Mouse (Mus musculus) liver, postnatal 0 days (tissue): ENCODE data around the gene Wfdc21. TPM values are rescaled to one million over a fixed set of nuclear protein-coding genes. Genes with fewer than 3 reads are reported as not detected.

Experiments
- ATAC-seq: fragments of 200-750 bp; cut with Nextera tagmentation; 2 replicates; pipeline ENCODE4 v1.8.0; 2017; ENCODE audit warnings: mild to moderate bottlenecking, moderate library complexity
- DNase-seq: peaks from one replicate; pipeline ENCODE4 v3.0.0-alpha.2; 2016
- H3K27ac ChIP-seq: fragments of 300-500 bp; sonication (generic); 2 replicates; pipeline ENCODE4 v1.5.1; 2014; ENCODE audit warnings: antibody characterized with exemption, moderate library complexity, mild to moderate bottlenecking, low read depth
- H3K27me3 ChIP-seq: fragments of 300-500 bp; sonication (generic); 2 replicates; pipeline ENCODE4 v1.6.1; 2014; ENCODE audit warnings: low read length, control low read depth, mixed read lengths; ENCODE audit not compliant: insufficient read depth
- H3K36me3 ChIP-seq: fragments of 300-500 bp; sonication (generic); replicated peaks from 2 replicates; pipeline ENCODE4 v1.6.1; 2014; ENCODE audit warnings: mild to moderate bottlenecking, control low read depth, low read length, moderate library complexity, mixed read lengths; ENCODE audit not compliant: insufficient read depth
- H3K4me1 ChIP-seq: fragments of 300-500 bp; sonication (generic); 2 replicates; pipeline ENCODE4 v1.6.1; 2014; ENCODE audit warnings: antibody characterized with exemption, mild to moderate bottlenecking, control low read depth; ENCODE audit not compliant: insufficient read depth
- H3K4me2 ChIP-seq: fragments of 300-500 bp; sonication (generic); 2 replicates; pipeline ENCODE4 v1.6.1; 2014; ENCODE audit warnings: low read depth, mild to moderate bottlenecking, low read length, moderate library complexity, mixed read lengths
- H3K4me3 ChIP-seq: fragments of 300-500 bp; sonication (generic); 2 replicates; pipeline ENCODE4 v1.5.1; 2014; ENCODE audit warnings: low read depth, low read length
- H3K9ac ChIP-seq: fragments of 300-500 bp; sonication (generic); replicated peaks from 2 replicates; pipeline ENCODE4 v1.6.1; 2014; ENCODE audit warnings: mild to moderate bottlenecking, moderate library complexity
- H3K9me3 ChIP-seq: fragments of 300-500 bp; sonication (generic); 2 replicates; pipeline ENCODE4 v1.6.1; 2016; ENCODE audit warnings: mild to moderate bottlenecking, control low read depth, low read length, mixed read lengths
- CTCF ChIP-seq: sonication (generic); IDR thresholded peaks from 2 replicates; pipeline ENCODE4 v1.5.1; 2016; ENCODE audit warnings: antibody characterized with exemption, low read depth
- EP300 ChIP-seq: IDR thresholded peaks from 2 replicates; pipeline ENCODE4 v1.6.1; 2016; ENCODE audit warnings: antibody characterized with exemption, low read depth, mild to moderate bottlenecking
- WGBS: fragments of 180-500 bp; shearing (Covaris S2); extraction: QIAGEN DNeasy Blood & Tissue Kit; methylation state at CpG from one replicate; pipeline ENCODE4 v1.1.7; 2014; ENCODE audit not compliant: insufficient replicate concordance; 5-methylcytosine and 5-hydroxymethylcytosine counted together
- polyA plus RNA-seq: library from polyadenylated mRNA; unstranded; fragments of >200 nt; fragmentation: Nextera tagmentation; extraction: Ambion mirVana; gene quantifications from 2 replicates; pipeline ENCODE4 v1.2.1, GENCODE M21; 2015

Gene Wfdc21
- polyA plus RNA-seq: 108 and 117 TPM in 2 replicates

DNA sequence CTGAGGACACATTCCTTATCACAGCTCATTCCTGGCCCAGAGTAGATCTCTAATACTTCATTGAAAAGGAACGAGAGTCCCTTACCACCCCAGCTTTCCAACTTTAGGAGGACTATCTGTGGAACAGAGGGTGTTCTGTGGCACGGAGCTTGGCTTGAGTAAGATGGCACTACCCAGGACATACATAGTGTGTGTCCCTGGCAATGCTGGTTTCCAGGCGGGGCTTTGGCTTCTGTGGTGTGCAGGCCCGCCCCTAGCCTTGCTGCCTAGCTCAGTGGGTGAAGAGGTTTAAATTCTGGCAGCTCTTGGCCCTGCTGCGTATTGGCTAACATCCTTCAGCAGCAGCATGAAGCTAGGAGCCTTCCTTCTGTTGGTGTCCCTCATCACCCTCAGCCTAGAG is at the start of gene Wfdc21:
Gene Wfdc21 (plus strand): TSS at position 260 of the 400 bp plus-strand sequence.
- peak within 1 kb of the TSS; percentile 85 for H3K27ac ChIP-seq
- H3K4me3 ChIP-seq: 0 out of 2 replicates have a peak within 1 kb of the TSS, but pooled peaks have one; percentile 0
- WGBS: 58% methylated on average over 5 of the region's 5 CpGs
- no peaks in the 10 kb centered on the region for H3K27me3 ChIP-seq
- H3K4me1 ChIP-seq: peaks cover 30% of the 10 kb centered on the region
- ATAC-seq (no peak), DNase-seq (peak; percentile 25)
- no peak within 1 kb of the TSS for H3K9ac ChIP-seq
- no peaks in the 10 kb centered on the region for H3K9me3 ChIP-seq
- no peaks in the 10 kb centered on the region for H3K36me3 ChIP-seq
- TF ChIP-seq EP300: no peak
- no peak for TF ChIP-seq CTCF
- H3K4me2 ChIP-seq: peak within 1 kb of the TSS; percentile 47

DNA sequence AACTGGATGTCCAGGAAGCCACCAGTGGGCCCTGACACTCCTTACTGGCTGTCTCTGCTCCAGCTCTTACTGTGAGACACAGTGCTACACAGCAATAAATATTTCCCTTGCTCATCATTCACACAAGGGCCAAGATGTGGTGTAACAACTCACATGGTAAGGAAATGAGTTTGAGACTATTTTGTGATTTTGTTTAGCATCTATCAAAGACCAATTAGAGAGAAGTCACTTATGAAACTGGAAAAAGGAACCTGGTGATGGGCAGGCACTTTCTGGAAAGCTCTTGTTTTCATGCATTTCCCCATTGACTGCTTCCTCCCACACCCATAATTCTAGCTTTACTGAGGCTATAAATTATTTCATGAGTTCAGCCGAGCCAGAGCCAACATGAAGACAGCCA is 43.0 kb upstream of the Wfdc21 start, which contains the start of gene Wfdc17:
Gene Wfdc17 (plus strand): TSS at position 287 of the 400 bp plus-strand sequence.
- peak; percentile 17; the same call in 1 of the 2 replicates for ATAC-seq
- H3K4me1 ChIP-seq: no peaks in the 10 kb centered on the region
- no peaks in the 10 kb centered on the region for H3K27me3 ChIP-seq
- H3K9ac ChIP-seq: no peak within 1 kb of the TSS
- no peak within 1 kb of the TSS for H3K27ac ChIP-seq
- WGBS: 24% methylated on average over 1 of the region's 1 CpGs
- H3K4me2 ChIP-seq: no peak within 1 kb of the TSS
- TF ChIP-seq EP300: no peak
- TF ChIP-seq CTCF: no peak
- DNase-seq: no peak
- H3K36me3 ChIP-seq: no peaks in the 10 kb centered on the region
- no peaks in the 10 kb centered on the region for H3K9me3 ChIP-seq
- H3K4me3 ChIP-seq: no peak within 1 kb of the TSS

DNA sequence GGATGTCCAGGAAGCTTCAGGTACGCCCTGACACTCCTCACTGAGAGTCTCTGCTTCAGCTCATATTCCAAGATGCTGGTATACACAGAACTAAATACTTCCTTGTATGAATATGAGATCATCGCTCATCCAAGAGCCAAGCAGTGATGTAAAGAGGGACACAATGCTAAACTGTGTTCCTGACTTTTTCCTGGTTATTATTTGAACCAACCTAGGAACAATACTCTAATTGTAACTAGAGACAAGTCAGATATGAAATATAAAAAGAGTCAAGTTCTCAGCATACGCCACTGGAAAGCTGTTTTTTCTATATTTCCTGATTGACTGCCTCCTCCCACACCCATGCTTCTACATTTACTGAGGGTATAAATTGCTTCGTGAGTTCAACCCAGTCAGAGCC is 38.0 kb upstream of the Wfdc21 start, which contains the start of gene Wfdc18:
Gene Wfdc18 (plus strand): TSS at position 301 of the 400 bp plus-strand sequence.
- Histone ChIP-seq H3K4me3 (no peak within 1 kb of the TSS), H3K27me3 (no peaks in the 10 kb centered on the region), H3K36me3 (no peaks in the 10 kb centered on the region), H3K4me2 (no peak within 1 kb of the TSS), H3K27ac (no peak within 1 kb of the TSS), H3K9ac (no peak within 1 kb of the TSS), H3K9me3 (no peaks in the 10 kb centered on the region), H3K4me1 (no peaks in the 10 kb centered on the region)
- DNase-seq: no peak
- TF ChIP-seq EP300 (no peak), CTCF (no peak)
- ATAC-seq: no peak
- 62% methylated on average over 4 of the region's 4 CpGs for WGBS

DNA sequence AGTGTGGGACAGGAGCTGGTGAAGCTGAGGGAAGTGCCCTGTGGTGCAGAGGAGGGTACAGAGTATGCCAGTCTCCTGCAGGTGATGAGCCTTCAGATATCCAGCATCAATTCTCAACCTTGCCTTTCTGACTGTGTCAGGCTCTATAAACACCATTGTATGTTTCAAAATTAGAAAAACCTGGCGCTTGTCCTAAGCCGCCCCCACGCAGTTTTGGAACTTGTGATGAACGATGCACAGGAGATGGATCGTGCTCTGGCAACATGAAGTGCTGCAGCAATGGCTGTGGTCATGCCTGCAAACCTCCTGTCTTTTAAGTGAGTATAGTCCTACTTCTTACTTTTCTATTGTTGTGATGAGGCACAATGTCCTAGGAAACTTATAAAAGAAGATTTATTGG is 37.1 kb upstream of the Wfdc21 start:
- no peak overlapping the region for H3K4me3 ChIP-seq
- WGBS: 76% methylated on average over 5 of the region's 5 CpGs

DNA sequence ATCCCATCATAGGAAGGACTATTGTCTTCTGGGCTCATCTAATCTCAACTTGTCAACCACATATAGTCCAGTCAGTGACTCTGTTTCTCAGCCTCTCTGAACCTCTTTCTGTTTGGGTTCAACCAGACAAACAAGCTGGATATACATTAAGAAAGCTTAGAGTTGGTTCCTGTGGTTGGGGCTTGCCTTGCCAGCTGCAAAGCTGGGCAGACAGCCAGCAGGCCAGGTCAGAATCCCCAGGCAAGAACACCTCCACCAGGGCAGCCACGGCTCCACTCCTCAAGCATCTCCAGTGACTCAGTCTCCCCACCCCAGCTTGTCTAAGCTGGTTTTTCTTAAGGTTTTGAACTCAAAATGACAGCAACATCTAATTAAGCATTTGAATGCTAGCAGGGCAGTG is 34.1 kb upstream of the Wfdc21 start:
- TF ChIP-seq CTCF (no peak), EP300 (no peak)
- no peaks in the 10 kb centered on the region for H3K27me3 ChIP-seq
- H3K9ac ChIP-seq: no peak overlapping the region
- ATAC-seq (no peak), DNase-seq (no peak)
- no peak overlapping the region for H3K4me2 ChIP-seq
- H3K9me3 ChIP-seq: no peaks in the 10 kb centered on the region
- H3K27ac ChIP-seq: no peak overlapping the region
- no peaks in the 10 kb centered on the region for H3K4me1 ChIP-seq
- no peaks in the 10 kb centered on the region for H3K36me3 ChIP-seq
- 58% methylated on average over 1 of the region's 1 CpGs for WGBS
- H3K4me3 ChIP-seq: no peak overlapping the region

More for the DNA sequence above, 37.1 kb upstream of the Wfdc21 start:
- Histone ChIP-seq H3K4me2 (no peak overlapping the region), H3K4me1 (no peaks in the 10 kb centered on the region), H3K36me3 (no peaks in the 10 kb centered on the region), H3K9ac (no peak overlapping the region), H3K27ac (no peak overlapping the region), H3K9me3 (no peaks in the 10 kb centered on the region), H3K27me3 (no peaks in the 10 kb centered on the region)
- DNase-seq (no peak), ATAC-seq (no peak)
- no peak for TF ChIP-seq EP300
- no peak for TF ChIP-seq CTCF

DNA sequence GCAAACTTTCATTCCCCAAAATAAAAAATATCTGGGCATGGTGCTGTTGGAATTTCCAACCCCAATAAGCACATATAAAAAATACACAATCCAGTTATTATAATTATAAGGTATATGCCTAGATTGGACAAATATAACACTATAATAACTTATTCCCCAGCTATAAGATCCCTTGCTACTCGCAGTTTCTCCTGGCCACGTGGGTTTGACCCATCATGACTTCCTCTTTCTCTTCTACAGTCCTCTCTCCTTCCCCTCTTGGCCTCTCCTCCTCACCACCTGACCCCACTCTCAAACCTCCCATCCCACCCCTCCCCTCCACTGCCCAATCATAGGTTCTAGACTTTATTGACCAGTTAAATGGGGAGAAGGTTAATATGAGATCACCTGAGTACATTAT is 32.8 kb upstream of the Wfdc21 start:
- ATAC-seq: peak; percentile 69
- no peak for DNase-seq
- Histone ChIP-seq H3K27ac (no peak overlapping the region), H3K4me2 (no peak overlapping the region), H3K4me3 (no peak overlapping the region), H3K27me3 (no peaks in the 10 kb centered on the region), H3K9me3 (no peaks in the 10 kb centered on the region), H3K36me3 (no peaks in the 10 kb centered on the region), H3K4me1 (no peaks in the 10 kb centered on the region), H3K9ac (no peak overlapping the region)
- no peak for TF ChIP-seq CTCF
- no peak for TF ChIP-seq EP300
- WGBS: 31% methylated on average over 2 of the region's 2 CpGs
